Mouse (Mus musculus) stomach, embryonic 14.5 days (tissue): ENCODE data around the gene Zfp869. TPM values are rescaled to one million over a fixed set of nuclear protein-coding genes. Genes with fewer than 3 reads are reported as not detected.
A peak's percentile ranks its signal among the peaks of the same experiment; 100 is the strongest.
"Not testable (repeated sequence)": the region's sequence is repeated elsewhere in the genome, so short reads cannot be mapped to it uniquely, and the experiment has no call there.

Experiments used
- ATAC-seq: fragments of 200-750 bp; cut with Nextera tagmentation; 2 replicates; pipeline ENCODE4 v1.8.0; 2017; ENCODE audit warnings: low read depth, moderate TSS enrichment; ENCODE audit not compliant: insufficient number of reproducible peaks, insufficient read depth, low FRiP score
- H3K27ac ChIP-seq: fragments of 300-500 bp; sonication (generic); 2 replicates; pipeline ENCODE4 v1.5.1; 2014; ENCODE audit warnings: mild to moderate bottlenecking, low read length, moderate library complexity, mixed read lengths
- H3K27me3 ChIP-seq: fragments of 300-500 bp; sonication (generic); 2 replicates; pipeline ENCODE4 v1.6.1; 2014; ENCODE audit warnings: low read length, control low read depth, mixed read lengths; ENCODE audit not compliant: control insufficient read depth, insufficient read depth
- H3K36me3 ChIP-seq: fragments of 300-500 bp; sonication (generic); 2 replicates; pipeline ENCODE4 v1.6.1; 2014; ENCODE audit warnings: mild to moderate bottlenecking, control low read depth, low read length, moderate library complexity, mixed read lengths; ENCODE audit not compliant: control insufficient read depth, insufficient read depth
- H3K4me1 ChIP-seq: fragments of 300-500 bp; sonication (generic); 2 replicates; pipeline ENCODE4 v1.6.1; 2014; ENCODE audit warnings: low read length, control low read depth, mixed read lengths; ENCODE audit not compliant: control insufficient read depth, insufficient read depth
- H3K4me2 ChIP-seq: fragments of 300-500 bp; sonication (generic); replicated peaks from 2 replicates; pipeline ENCODE4 v1.6.1; 2014; ENCODE audit warnings: low read depth, low read length, control low read depth
- H3K4me3 ChIP-seq: fragments of 300-500 bp; sonication (generic); 2 replicates; pipeline ENCODE4 v1.5.1; 2014; ENCODE audit warnings: low read depth, low read length, control low read depth
- H3K9ac ChIP-seq: fragments of 300-500 bp; sonication (generic); replicated peaks from 2 replicates; pipeline ENCODE4 v1.6.1; 2014; ENCODE audit warnings: low read depth, mild to moderate bottlenecking, control low read depth, low read length, moderate library complexity, mixed read lengths
- H3K9me3 ChIP-seq: fragments of 300-500 bp; sonication (generic); 2 replicates; pipeline ENCODE4 v1.6.1; 2016; ENCODE audit warnings: low read depth, low read length, control low read depth; ENCODE audit not compliant: control insufficient read depth
- WGBS: fragments of 180-500 bp; shearing (Covaris S2); extraction: QIAGEN DNeasy Blood & Tissue Kit; methylation state at CpG from one replicate; pipeline ENCODE4 v1.1.7; 2014; 5-methylcytosine and 5-hydroxymethylcytosine counted together
- polyA plus RNA-seq: library from polyadenylated mRNA; unstranded; fragments of >200 nt; fragmentation: Nextera tagmentation; extraction: Ambion mirVana; gene quantifications from 2 replicates; pipeline ENCODE4 v1.2.1, GENCODE M21; 2014

Zfp869 gene
- polyA plus RNA-seq, 1 experiment from 2014 or later = 30.9 TPM

- H3K27ac ChIP-seq = peak overlapping the region; percentile 100
- no peaks in the 10 kb centered on the region for H3K36me3 ChIP-seq
- peak overlapping the region; percentile 49 for H3K4me2 ChIP-seq
- H3K4me3 ChIP-seq = peak overlapping the region; percentile 87
- peak; percentile 99 for ATAC-seq
- no peaks in the 10 kb centered on the region for H3K9me3 ChIP-seq
- H3K27me3 ChIP-seq = no peaks in the 10 kb centered on the region
- H3K9ac ChIP-seq = peak overlapping the region; percentile 93
- under 1% methylated on average over 52 of the region's 52 CpGs for whole genome bisulfite sequencing
- H3K4me1 ChIP-seq = peaks cover 10% of the 10 kb centered on the region
Observed at GRCm38 (mm10) chr8:69716403-69717231, 6.1 kb upstream of the Zfp869 start.

- H3K4me2 ChIP-seq = peak overlapping the region; percentile 37
- H3K27me3 ChIP-seq = no peaks in the 10 kb centered on the region
- no peaks in the 10 kb centered on the region for H3K9me3 ChIP-seq
- H3K4me3 ChIP-seq = peak overlapping the region; percentile 87
- WGBS = 80% methylated on average over 6 of the region's 6 CpGs
- H3K36me3 ChIP-seq = peaks cover 4% of the 10 kb centered on the region
- peaks cover 10% of the 10 kb centered on the region for H3K4me1 ChIP-seq
- no peak overlapping the region for H3K9ac ChIP-seq
- no peak overlapping the region for H3K27ac ChIP-seq
- ATAC-seq = no peak
Observed at GRCm38 (mm10) chr8:69715366-69715765, 4.8 kb upstream of the Zfp869 start.

GRCm38 (mm10) chr8:69713516-69713915 is 3.0 kb upstream of the Zfp869 start:
- no peak overlapping the region for H3K4me2 ChIP-seq
- H3K9ac ChIP-seq = no peak overlapping the region
- no peak overlapping the region for H3K27ac ChIP-seq
- no peak overlapping the region for H3K4me3 ChIP-seq
- peaks cover 10% of the 10 kb centered on the region for H3K4me1 ChIP-seq
- H3K9me3 ChIP-seq = no peaks in the 10 kb centered on the region
- H3K27me3 ChIP-seq = no peaks in the 10 kb centered on the region
- H3K36me3 ChIP-seq = peaks cover 18% of the 10 kb centered on the region
- ATAC-seq = no peak
- WGBS = 84% methylated on average over 8 of the region's 8 CpGs

GRCm38 (mm10) chr8:69701810-69702209 is 8.7 kb downstream of the Zfp869 start:
- Histone ChIP-seq H3K9ac (no peak overlapping the region), H3K36me3 (peaks cover 29% of the 10 kb centered on the region), H3K4me2 (no peak overlapping the region), H3K9me3 (no peaks in the 10 kb centered on the region), H3K4me1 (no peaks in the 10 kb centered on the region), H3K4me3 (no peak overlapping the region), H3K27me3 (no peaks in the 10 kb centered on the region), H3K27ac (no peak overlapping the region)
- ATAC-seq = no peak
- WGBS = 70% methylated on average over 6 of the region's 6 CpGs

- H3K9ac ChIP-seq, H3K4me2 ChIP-seq, H3K4me3 ChIP-seq, H3K27me3 ChIP-seq, H3K9me3 ChIP-seq, H3K4me1 ChIP-seq, H3K27ac ChIP-seq, ATAC-seq, H3K36me3 ChIP-seq: not testable (repeated sequence)
- 81% methylated on average over 2 of the region's 2 CpGs for WGBS
Observed at GRCm38 (mm10) chr8:69665051-69665450, 45.5 kb downstream of the Zfp869 start.

- Histone ChIP-seq H3K27ac (no peak overlapping the region), H3K27me3 (no peaks in the 10 kb centered on the region), H3K4me3 (no peak overlapping the region), H3K9me3 (0 out of 2 replicates have a peak, but pooled peaks cover 5% of the 10 kb centered on the region), H3K4me2 (no peak overlapping the region), H3K36me3 (no peaks in the 10 kb centered on the region; the same call in 1 of the 2 replicates), H3K4me1 (no peaks in the 10 kb centered on the region), H3K9ac (no peak overlapping the region)
- no peak for ATAC-seq
Observed at GRCm38 (mm10) chr8:69661294-69661693, 49.2 kb downstream of the Zfp869 start.

Other genes with a start within 250 kb of the Zfp869 start
- gene Gm7697, start 187.7 kb downstream of the Zfp869 start, polyA plus RNA-seq = not detected in 2 replicates
- 26.2 and 26.5 TPM in 2 replicates for gene Zfp868, start 85.2 kb downstream of the Zfp869 start, polyA plus RNA-seq
- gene Zfp964, start 56.2 kb downstream of the Zfp869 start, polyA plus RNA-seq = 2.3 and 3.0 TPM in 2 replicates
- gene Zfp963, start 39.2 kb upstream of the Zfp869 start, polyA plus RNA-seq = 6.1 and 6.3 TPM in 2 replicates
- 0.90 TPM in 1 of 2 replicates, not detected in the other for gene Gm20422, start 64.2 kb upstream of the Zfp869 start, polyA plus RNA-seq
- gene Atp13a1, start 80.4 kb upstream of the Zfp869 start, polyA plus RNA-seq = 45.7 and 45.9 TPM in 2 replicates
- 35.3 and 35.4 TPM in 2 replicates for gene Zfp866, start 80.5 kb upstream of the Zfp869 start, polyA plus RNA-seq
- 7.1 and 11.9 TPM in 2 replicates for gene Gmip, start 98.0 kb upstream of the Zfp869 start, polyA plus RNA-seq
- gene Lpar2, start 111.7 kb upstream of the Zfp869 start, polyA plus RNA-seq = 1.2 and 1.6 TPM in 2 replicates
- gene Pbx4, start 121.8 kb upstream of the Zfp869 start, polyA plus RNA-seq = 5.9 and 8.8 TPM in 2 replicates
- 0.42 and 0.64 TPM in 2 replicates for gene Cilp2, start 177.0 kb upstream of the Zfp869 start, polyA plus RNA-seq
- 3.4 and 3.9 TPM in 2 replicates for gene Tssk6, start 191.5 kb upstream of the Zfp869 start, polyA plus RNA-seq
- gene Ndufa13, start 191.8 kb upstream of the Zfp869 start, polyA plus RNA-seq = 190 and 202 TPM in 2 replicates
- gene Yjefn3, start 192.0 kb upstream of the Zfp869 start, polyA plus RNA-seq = 3.7 and 4.9 TPM in 2 replicates